Mouse (Mus musculus): ENCODE measurements at regions not wholly inside any gene's neighbourhood (a gene's known extent, or its start where the extent isn't known, plus 50 kb on each side); places are given as distances from the start of the nearest gene placed in this dataset.
A peak's percentile ranks its signal among the peaks of the same experiment; 100 is the strongest.

DNA sequence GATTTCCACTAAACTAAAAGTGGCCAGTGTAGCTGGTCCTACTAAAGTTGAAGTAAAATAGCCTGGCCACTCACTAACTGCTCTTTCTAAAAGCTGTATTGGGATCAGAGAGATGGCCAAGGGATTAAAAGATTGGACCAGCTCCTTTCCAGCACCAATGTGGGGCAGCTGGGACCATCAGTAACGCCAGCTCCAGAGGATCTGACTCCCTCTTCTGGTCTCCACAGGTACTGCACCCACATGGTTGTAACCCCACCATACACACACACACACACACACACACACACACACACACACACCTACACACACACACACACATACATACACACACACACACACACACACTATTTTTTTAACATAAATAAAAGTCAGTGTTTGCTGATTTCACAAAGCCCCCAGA, 122.1 kb upstream of the Topaz1 start:
- DNase-seq (ENCODE audit: low spot score in 2 of 2): no peak

- no peak for DNase-seq (ENCODE audit: low spot score in 2 of 2)
Measured at GRCm38 (mm10) chr9:122626346-122626745, 120.8 kb upstream of the Topaz1 start.

DNA sequence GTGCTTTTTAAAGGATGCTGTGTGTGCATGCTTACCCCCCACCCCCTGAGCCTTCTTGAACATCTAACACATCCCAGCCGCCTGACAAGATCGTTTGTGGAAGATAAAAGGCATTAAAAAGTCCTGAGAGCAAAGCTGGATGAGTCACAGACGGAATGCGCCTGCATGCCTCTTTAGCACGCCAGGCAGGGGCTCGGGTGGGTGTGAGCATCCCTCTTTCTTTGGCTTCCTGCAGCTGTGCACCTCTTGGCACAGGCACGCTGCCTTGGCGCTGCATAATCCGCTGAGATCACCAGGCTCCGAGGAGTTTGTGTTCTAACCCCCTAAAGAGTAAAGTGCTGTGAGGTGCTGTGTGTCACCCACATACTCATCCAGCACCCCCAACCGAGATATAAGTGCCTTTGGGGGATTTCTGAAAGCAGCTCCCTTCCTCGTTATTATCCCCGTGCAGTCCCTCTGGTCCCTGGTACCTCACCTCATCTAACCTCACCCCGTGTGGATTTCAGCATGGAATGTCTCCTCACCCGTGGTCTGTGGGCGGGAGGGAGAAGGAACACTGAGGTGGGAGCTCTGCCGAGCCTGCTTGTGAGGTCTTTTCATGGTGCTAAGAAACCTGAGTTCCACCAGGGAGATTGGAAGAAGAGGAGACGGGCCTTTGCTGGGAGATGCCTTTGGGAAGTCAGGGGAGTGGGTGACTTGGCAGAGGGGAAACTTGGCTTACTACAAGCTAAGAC, 117.8 kb upstream of the Topaz1 start:
- peak; percentile 40 to 55 for DNase-seq (ENCODE audit: low spot score in 2 of 2)

- no peak for DNase-seq (ENCODE audit: low spot score in 2 of 2)
Measured at GRCm38 (mm10) chr9:122631793-122632192, 115.4 kb upstream of the Topaz1 start.

DNA sequence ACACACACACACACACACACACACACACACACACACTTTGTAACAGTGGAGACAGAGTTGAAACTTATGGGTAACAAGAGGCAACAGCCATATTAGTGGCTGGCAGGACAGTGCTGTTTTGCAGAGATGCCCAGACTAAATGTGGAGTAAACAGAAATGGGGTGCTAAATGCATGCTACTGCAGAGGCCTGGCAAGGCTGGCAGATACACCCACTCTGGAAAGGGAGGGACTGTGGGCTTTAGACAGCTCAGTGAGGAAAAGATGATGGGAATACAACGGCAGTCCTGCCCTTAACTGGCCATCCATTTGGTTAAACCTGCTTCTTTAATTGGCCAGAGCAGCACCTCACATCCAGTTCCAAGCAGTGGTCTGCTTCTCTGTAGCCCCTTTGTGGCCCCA, 113.7 kb upstream of the Topaz1 start:
- no peak for DNase-seq (ENCODE audit: low spot score in 2 of 2)

DNA sequence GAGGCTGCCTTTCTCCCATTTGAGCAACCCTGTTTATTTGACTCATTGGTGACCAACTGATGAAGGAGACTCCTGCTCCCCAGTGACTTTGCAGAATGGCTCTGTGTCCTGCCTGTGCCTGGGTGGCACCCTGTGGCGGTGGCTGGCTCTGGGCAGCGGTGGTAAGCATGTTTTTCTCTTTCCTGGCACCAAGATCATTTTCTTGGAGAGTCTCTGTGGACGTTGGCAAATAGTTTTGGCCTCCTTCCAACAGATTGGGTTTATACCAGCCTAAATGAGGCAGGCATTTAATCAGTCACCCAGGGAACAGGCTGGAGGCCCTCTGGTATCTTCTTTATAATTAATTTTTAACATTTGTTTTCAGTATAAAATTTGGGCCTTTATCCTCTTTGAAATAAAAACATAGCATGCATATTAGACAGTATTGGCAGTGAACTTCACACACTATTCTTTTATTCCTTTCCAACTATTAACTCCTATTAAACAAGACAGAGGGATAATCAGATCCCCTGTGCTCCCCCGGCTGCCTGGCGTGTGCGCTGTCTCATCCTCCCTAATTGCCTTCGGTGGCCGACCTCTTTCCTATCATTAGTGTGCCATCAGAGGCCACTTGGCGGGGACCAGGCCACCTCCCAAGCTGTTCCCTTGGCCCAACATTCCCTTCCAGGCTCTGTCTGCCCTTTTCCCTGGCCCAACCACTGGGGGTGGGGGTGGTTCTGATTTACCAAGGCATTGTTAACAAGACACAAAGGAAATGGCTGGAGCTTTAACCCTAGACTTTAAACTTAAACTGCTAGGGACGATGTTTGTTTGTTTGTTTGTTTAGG, 111.8 kb upstream of the Topaz1 start:
- DNase-seq (ENCODE audit: low spot score in 2 of 2): peak; percentile 57 to 63

DNA sequence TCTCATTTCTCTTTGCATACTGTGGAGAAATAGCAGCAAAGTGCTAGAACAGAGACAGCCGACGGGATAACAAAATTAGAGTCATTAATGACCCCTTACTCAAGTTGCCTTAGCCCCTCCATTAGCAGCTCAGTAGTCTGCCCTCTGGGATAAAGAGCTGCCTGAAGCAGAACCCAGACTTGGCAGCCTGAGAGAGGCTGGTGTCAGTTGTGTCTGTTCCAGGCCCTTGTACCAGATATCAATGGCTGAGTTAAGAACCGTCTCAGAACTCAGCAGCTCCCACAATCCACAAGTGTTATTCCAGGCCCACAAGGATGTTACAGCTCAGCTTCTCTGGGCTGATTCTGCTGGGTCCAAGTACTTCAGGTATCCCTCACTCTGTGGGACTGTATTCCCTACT, 109.6 kb upstream of the Topaz1 start:
- DNase-seq (ENCODE audit: low spot score in 2 of 2): no peak

DNA sequence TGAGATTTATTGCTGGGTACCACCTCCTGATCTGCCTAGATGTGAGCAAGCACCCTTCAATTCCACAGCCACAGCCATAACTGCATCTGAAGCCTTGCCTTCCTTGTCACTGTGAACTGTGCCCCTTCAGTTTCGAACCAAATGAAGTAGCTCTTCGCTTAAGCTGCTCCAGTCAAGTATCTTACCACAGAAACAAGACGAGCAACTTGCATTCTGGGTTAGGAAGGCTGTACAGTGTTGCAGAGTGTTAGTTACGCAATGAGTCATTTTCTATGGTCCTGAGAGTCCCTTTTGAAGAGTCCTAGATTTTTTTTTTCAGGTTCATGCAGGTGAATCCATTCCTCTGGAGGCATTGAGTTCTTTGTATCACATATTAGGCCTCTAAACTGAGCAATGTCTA, 107.9 kb upstream of the Topaz1 start:
- no peak for DNase-seq (ENCODE audit: low spot score in 2 of 2)

DNA sequence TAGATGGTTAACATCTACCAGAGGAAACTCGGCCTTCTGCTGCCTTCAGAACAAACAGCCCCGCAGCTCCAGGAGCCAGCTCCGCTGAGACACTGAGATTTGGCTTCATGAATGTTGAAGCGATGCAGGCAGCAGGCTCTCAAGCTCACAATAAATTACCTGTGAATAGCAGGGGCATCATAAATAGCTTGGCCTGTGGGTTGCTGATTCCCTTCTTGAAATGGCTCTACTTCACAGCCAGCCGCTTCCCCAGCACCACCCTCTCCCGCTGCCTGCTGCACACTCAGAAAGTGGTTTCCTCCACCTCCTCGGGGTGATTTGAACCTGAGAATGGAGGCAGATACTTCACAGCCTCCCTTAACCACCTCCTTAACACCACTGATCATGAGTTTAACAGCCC, 104.2 kb upstream of the Topaz1 start:
- DNase-seq (ENCODE audit: low spot score in 2 of 2): no peak

GRCm38 (mm10) chr9:122645569-122645968, 101.6 kb upstream of the Topaz1 start:
- no peak for DNase-seq (ENCODE audit: low spot score in 2 of 2)

DNA sequence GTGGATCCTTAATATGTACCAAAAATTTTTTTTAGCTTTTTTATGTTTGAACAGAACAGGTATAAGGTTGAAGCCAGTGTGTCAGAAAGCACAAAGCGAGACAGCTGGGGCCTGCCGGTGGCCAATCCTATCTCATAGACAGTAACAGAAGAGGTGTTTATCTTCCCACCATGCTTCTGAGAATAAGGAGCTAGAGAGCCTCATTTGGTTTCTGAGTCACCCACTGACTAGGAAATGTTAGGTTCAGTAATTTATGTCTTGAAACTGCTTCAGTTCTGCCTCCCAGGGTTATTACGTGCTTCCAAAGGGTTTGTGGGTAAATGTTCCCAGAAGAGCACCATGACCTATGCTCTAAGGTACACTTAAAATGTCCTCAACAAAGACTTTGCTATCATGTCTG, 96.3 kb upstream of the Topaz1 start:
- no peak for DNase-seq (ENCODE audit: low spot score in 2 of 2)

DNA sequence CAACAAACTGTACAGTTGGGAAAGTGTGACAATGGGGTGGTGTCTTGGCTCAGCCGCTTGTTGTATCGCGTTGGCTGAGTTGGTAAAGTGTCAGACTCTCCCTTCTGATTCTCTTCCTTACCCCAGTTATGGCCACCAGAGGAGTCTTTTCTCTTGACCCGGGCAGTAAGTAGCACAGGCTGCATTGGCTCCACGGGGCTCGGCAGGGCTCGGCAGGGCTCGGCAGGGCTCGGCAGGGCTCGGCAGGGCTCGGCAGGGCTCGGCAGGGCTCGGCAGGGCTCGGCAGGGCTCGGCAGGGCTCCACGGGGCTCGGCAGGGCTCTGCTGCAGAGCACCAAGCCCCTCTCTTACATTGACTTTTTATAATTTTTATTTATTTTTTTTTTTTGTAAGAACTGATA, 91.6 kb upstream of the Topaz1 start:
- no peak for DNase-seq (ENCODE audit: low spot score in 2 of 2)

DNA sequence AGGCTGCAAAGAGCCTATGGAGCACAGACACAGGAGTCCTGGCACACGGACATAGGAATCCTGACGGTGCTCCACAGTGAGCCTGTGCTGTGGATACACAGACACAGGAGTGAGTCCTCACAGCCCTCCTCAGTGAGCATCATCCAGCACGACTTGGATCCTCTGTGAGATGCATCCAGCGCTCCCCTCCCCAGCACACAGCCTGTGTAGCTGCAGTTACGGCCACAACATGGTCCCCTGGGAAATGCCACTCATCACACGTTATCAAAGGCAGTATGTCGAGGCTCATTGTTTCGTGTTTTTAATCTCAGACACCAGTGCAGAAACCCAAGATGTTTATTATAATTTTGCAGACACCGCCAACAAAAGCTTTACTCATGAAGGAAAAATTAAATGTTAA, 87.1 kb upstream of the Topaz1 start:
- no peak for DNase-seq (ENCODE audit: low spot score in 2 of 2)

GRCm38 (mm10) chr9:122666978-122667645, 80.0 kb upstream of the Topaz1 start:
- DNase-seq (ENCODE audit: low spot score in 2 of 2): no peak

GRCm38 (mm10) chr9:122667646-122667981, 79.5 kb upstream of the Topaz1 start:
- DNase-seq (ENCODE audit: low spot score in 2 of 2): no peak

- DNase-seq (ENCODE audit: low spot score in 2 of 2): no peak
Measured at GRCm38 (mm10) chr9:122673777-122674176, 73.4 kb upstream of the Topaz1 start.

- DNase-seq (ENCODE audit: low spot score in 2 of 2): no peak
Measured at GRCm38 (mm10) chr9:122678001-122678696, 69.0 kb upstream of the Topaz1 start.

GRCm38 (mm10) chr9:122687170-122687569, 60.0 kb upstream of the Topaz1 start:
- DNase-seq (ENCODE audit: low spot score in 2 of 2): no peak

GRCm38 (mm10) chr9:122691879-122692278, 55.3 kb upstream of the Topaz1 start:
- peak in 1 of 2 experiments; percentile 61 for DNase-seq (ENCODE audit: low spot score in 2 of 2)

GRCm38 (mm10) chr9:122695724-122696123, 51.4 kb upstream of the Topaz1 start:
- DNase-seq (ENCODE audit: low spot score in 2 of 2): no peak

Measured in layer of hippocampus, adult 8-10 months (tissue).